Mouse (Mus musculus) stomach, postnatal 0 days (tissue): ENCODE measurements around the gene Zfp566. TPM values are rescaled to one million over a fixed set of nuclear protein-coding genes. Genes with fewer than 3 reads are reported as not detected.

Source experiments
- ATAC-seq: fragments of 200-750 bp; cut with Nextera tagmentation; 2 replicates; pipeline ENCODE4 v1.8.0; 2017; ENCODE audit not compliant: low FRiP score, low TSS enrichment
- DNase-seq: peaks from one replicate; pipeline ENCODE4 v3.0.0-alpha.2; 2016; ENCODE audit warnings: low spot score
- H3K27ac ChIP-seq: fragments of 300-500 bp; sonication (generic); replicated peaks from 2 replicates; pipeline ENCODE4 v1.5.1; 2014; ENCODE audit warnings: mild to moderate bottlenecking, control low read depth
- H3K27me3 ChIP-seq: fragments of 300-500 bp; sonication (generic); 2 replicates; pipeline ENCODE4 v1.6.1; 2014; ENCODE audit warnings: low read length; ENCODE audit not compliant: control insufficient read depth, insufficient read depth
- H3K36me3 ChIP-seq: fragments of 300-500 bp; sonication (generic); 2 replicates; pipeline ENCODE4 v1.6.1; 2014; ENCODE audit warnings: low read length, mixed read lengths; ENCODE audit not compliant: control insufficient read depth, insufficient read depth
- H3K4me1 ChIP-seq: fragments of 300-500 bp; sonication (generic); replicated peaks from 2 replicates; pipeline ENCODE4 v1.6.1; 2014; ENCODE audit warnings: antibody characterized with exemption; ENCODE audit not compliant: control insufficient read depth, insufficient read depth
- H3K4me2 ChIP-seq: fragments of 300-500 bp; sonication (generic); replicated peaks from 2 replicates; pipeline ENCODE4 v1.6.1; 2014; ENCODE audit warnings: low read depth, mild to moderate bottlenecking, control low read depth, moderate library complexity
- H3K4me3 ChIP-seq: fragments of 300-500 bp; sonication (generic); 2 replicates; pipeline ENCODE4 v1.5.1; 2014; ENCODE audit warnings: low read depth, low read length, control low read depth
- H3K9ac ChIP-seq: fragments of 300-500 bp; sonication (generic); 2 replicates; pipeline ENCODE4 v1.6.1; 2014; ENCODE audit warnings: mild to moderate bottlenecking, low read length, control low read depth, mixed read lengths
- H3K9me3 ChIP-seq: fragments of 300-500 bp; sonication (generic); 2 replicates; pipeline ENCODE4 v1.6.1; 2016; ENCODE audit warnings: low read length; ENCODE audit not compliant: control insufficient read depth
- CTCF ChIP-seq: IDR thresholded peaks from 2 replicates; pipeline ENCODE4 v1.5.1; 2016; ENCODE audit warnings: antibody characterized with exemption, low read depth, mild to moderate bottlenecking, moderate library complexity
- EP300 ChIP-seq: optimal IDR thresholded peaks from 2 replicates; pipeline ENCODE3; 2016; ENCODE audit warnings: antibody characterized with exemption
- whole genome bisulfite sequencing: fragments of 180-500 bp; shearing (Covaris S2); extraction: QIAGEN DNeasy Blood & Tissue Kit; methylation state at CpG from one replicate; pipeline ENCODE4 v1.1.7; 2014; 5-methylcytosine and 5-hydroxymethylcytosine counted together
- polyA plus RNA-seq: library from polyadenylated mRNA; unstranded; fragments of >200 nt; fragmentation: Nextera tagmentation; extraction: Ambion mirVana; gene quantifications from 2 replicates; pipeline ENCODE4 v1.2.1, GENCODE M21; 2015

The Zfp566 gene
- polyA plus RNA-seq, 1 experiment from 2014 or later, result 3.8 TPM

GRCm38 (mm10) chr7:30094646-30095429 lies 4.5 kb upstream of the Zfp566 start, which contains the start of gene Zfp260:
Zfp260 (plus strand) TSS chr7:30094777.
- Histone ChIP-seq H3K4me1 (peaks cover 4% of the 10 kb centered on the region; the same call in 1 of the 2 replicates), H3K27me3 (no peaks in the 10 kb centered on the region), H3K36me3 (peaks cover 7% of the 10 kb centered on the region), H3K27ac (peak within 1 kb of the TSS; percentile 95), H3K9me3 (no peaks in the 10 kb centered on the region), H3K4me3 (peak within 1 kb of the TSS; percentile 76), H3K9ac (peak within 1 kb of the TSS; percentile 73), H3K4me2 (peak within 1 kb of the TSS; percentile 60)
- WGBS, result 1% methylated on average over 26 of the region's 26 CpGs
- ATAC-seq (peak; percentile 82), DNase-seq (peak; percentile 88)
- TF ChIP-seq EP300 (no peak), CTCF (peak; percentile 44)

GRCm38 (mm10) chr7:30093918-30094415 lies 3.6 kb upstream of the Zfp566 start:
- H3K4me3 ChIP-seq, result peak overlapping the region; percentile 76
- ATAC-seq, result no peak
- H3K9ac ChIP-seq, result peak overlapping the region; percentile 73
- WGBS, result 67% methylated on average over 6 of the region's 6 CpGs
- H3K4me1 ChIP-seq, result peaks cover 7% of the 10 kb centered on the region
- no peak for TF ChIP-seq EP300
- TF ChIP-seq CTCF, result no peak
- peaks cover 1% of the 10 kb centered on the region; the same call in 1 of the 2 replicates for H3K36me3 ChIP-seq
- no peaks in the 10 kb centered on the region for H3K27me3 ChIP-seq
- no peaks in the 10 kb centered on the region for H3K9me3 ChIP-seq
- H3K4me2 ChIP-seq, result peak overlapping the region; percentile 60
- H3K27ac ChIP-seq, result no peak overlapping the region; the same call in 1 of the 2 replicates
- DNase-seq, result no peak

- no peak overlapping the region for H3K4me2 ChIP-seq
- ATAC-seq, result no peak
- H3K4me3 ChIP-seq, result no peak overlapping the region
- no peaks in the 10 kb centered on the region for H3K9me3 ChIP-seq
- H3K4me1 ChIP-seq, result peaks cover 7% of the 10 kb centered on the region
- no peaks in the 10 kb centered on the region for H3K27me3 ChIP-seq
- TF ChIP-seq EP300 (no peak), CTCF (no peak)
- no peak overlapping the region for H3K27ac ChIP-seq
- no peak for DNase-seq
- H3K9ac ChIP-seq, result no peak overlapping the region
- WGBS, result 83% methylated on average over 9 of the region's 9 CpGs
- H3K36me3 ChIP-seq, result no peaks in the 10 kb centered on the region
These were observed 2.3 kb upstream of the Zfp566 start for GRCm38 (mm10) chr7:30092666-30093065.

GRCm38 (mm10) chr7:30090970-30091585 lies 751 bp upstream of the Zfp566 start:
- 4% methylated on average over 9 of the region's 9 CpGs for WGBS
- DNase-seq (no peak), ATAC-seq (no peak)
- TF ChIP-seq EP300 (no peak), CTCF (peak; percentile 77)
- Histone ChIP-seq H3K36me3 (no peaks in the 10 kb centered on the region), H3K27me3 (no peaks in the 10 kb centered on the region), H3K27ac (no peak overlapping the region), H3K9ac (peak overlapping the region; percentile 23; the same call in 1 of the 2 replicates), H3K4me3 (peak overlapping the region; percentile 60), H3K4me2 (peak overlapping the region; percentile 62), H3K9me3 (no peaks in the 10 kb centered on the region), H3K4me1 (peaks cover 7% of the 10 kb centered on the region)

GRCm38 (mm10) chr7:30089405-30089804 lies 922 bp downstream of the Zfp566 start:
- Histone ChIP-seq H3K4me1 (peaks cover 7% of the 10 kb centered on the region), H3K4me2 (peak overlapping the region; percentile 68), H3K9ac (peak overlapping the region; percentile 67; the same call in 1 of the 2 replicates), H3K27me3 (no peaks in the 10 kb centered on the region), H3K4me3 (peak overlapping the region; percentile 60), H3K9me3 (no peaks in the 10 kb centered on the region), H3K27ac (no peak overlapping the region), H3K36me3 (peaks cover 2% of the 10 kb centered on the region; the same call in 1 of the 2 replicates)
- ATAC-seq, result no peak
- WGBS, result 11% methylated on average over 6 of the region's 6 CpGs
- DNase-seq, result no peak
- TF ChIP-seq EP300 (no peak), CTCF (no peak)
